Comparison of ENCODE assay signal across 17 mouse cellular contexts in genomic region chr5:24334749-24335148, GRCm38 (mm10). TPM values are rescaled to one million over a fixed set of nuclear protein-coding genes. Genes with fewer than 3 reads are reported as not detected.
DNase-seq lines count a peak whose midpoint lies in the region; ATAC-seq and TF ChIP-seq lines count a peak whose summit lies in the region.
"Had no signal": no experiment of that assay in that cellular context is flagged by ENCODE, and none has a peak within 500 bp of the region (broad histone marks: within the 10 kb centered on the region; RNA-seq: fewer than 3 reads in every experiment).

No protein-coding gene starts in this region.

- no peak for TF ChIP-seq CTCF in heart, postnatal 0 days (IDR thresholded peaks at IDR 0.05; ENCODE audit: low read depth)

- H3K27me3 ChIP-seq in kidney, embryonic 15.5 days: no peaks in the 10 kb centered on the region
- H3K27me3 ChIP-seq in heart, postnatal 0 days (ENCODE audit: control insufficient read depth, insufficient read depth, low read length): no peaks in the 10 kb centered on the region
- H3K27me3 ChIP-seq in myocyte (ENCODE audit: control insufficient read depth, insufficient read depth, insufficient read length): no peaks in the 10 kb centered on the region
- H3K27me3 ChIP-seq: forebrain, embryonic 13.5 days; intestine, embryonic 15.5 days had no signal

- no peak overlapping the region for H3K9ac ChIP-seq in kidney, embryonic 15.5 days
- no peak overlapping the region for H3K9ac ChIP-seq in heart, postnatal 0 days (replicated peaks; ENCODE audit: low read depth, low read length)
- H3K9ac ChIP-seq: forebrain, embryonic 13.5 days; intestine, embryonic 15.5 days; liver, embryonic 15.5 days had no signal

- no peaks in the 10 kb centered on the region for H3K9me3 ChIP-seq in kidney, embryonic 15.5 days (replicated peaks)
- H3K9me3 ChIP-seq in heart, postnatal 0 days (replicated peaks; ENCODE audit: control insufficient read depth, low read length): no peaks in the 10 kb centered on the region
- H3K9me3 ChIP-seq: forebrain, embryonic 13.5 days; intestine, embryonic 15.5 days; liver, embryonic 15.5 days had no signal

- peak overlapping the region; percentile 60; the same call in 1 of the 2 replicates for H3K27ac ChIP-seq in kidney, embryonic 15.5 days
- H3K27ac ChIP-seq in heart, postnatal 0 days (ENCODE audit: low read depth): peak overlapping the region; percentile 26; the same call in 1 of the 2 replicates
- H3K27ac ChIP-seq: forebrain, embryonic 13.5 days; intestine, embryonic 15.5 days; liver, embryonic 15.5 days had no signal

- H3K4me1 ChIP-seq in kidney, embryonic 15.5 days: peaks cover 38% of the 10 kb centered on the region
- H3K4me1 ChIP-seq in heart, postnatal 0 days (ENCODE audit: control insufficient read depth, insufficient read depth): peaks cover 44% of the 10 kb centered on the region

- TF ChIP-seq EP300 in heart, postnatal 0 days (IDR thresholded peaks at IDR 0.05; ENCODE audit: low read depth): no peak

- H3ac ChIP-seq in myocyte (ENCODE audit: control insufficient read depth, insufficient read length): no peak overlapping the region

- DNase-seq in heart, adult 11 months: peak; percentile 89
- no peak for DNase-seq in heart, adult 8-10 months (ENCODE audit: low spot score)
- DNase-seq in kidney, adult 11 months: no peak
- no peak for DNase-seq in heart, postnatal 0 days (ENCODE audit: low spot score)
- DNase-seq in retina, embryonic 14.5 days (ENCODE audit: low spot score): no peak
- DNase-seq in urinary bladder, postnatal 10 days (ENCODE audit: low spot score): no peak
- DNase-seq: cerebellum, adult 11-12 months; embryo, embryonic 11 days; gastrocnemius, postnatal 25 days; left cerebral cortex, postnatal 4 days; midbrain, embryonic 14.5 days; thymus, postnatal 36 days had no signal

- no peak for TF ChIP-seq POLR2A in myocyte (IDR thresholded peaks at IDR 0.05; ENCODE audit: insufficient read length, low read depth)

- WGBS in kidney, embryonic 15.5 days: 13% methylated on average over 3 of the region's 3 CpGs
- 27% methylated on average over 3 of the region's 3 CpGs for WGBS in heart, postnatal 0 days

- H3K36me3 ChIP-seq in kidney, embryonic 15.5 days: peaks cover 7% of the 10 kb centered on the region; the same call in 1 of the 2 replicates
- H3K36me3 ChIP-seq in heart, postnatal 0 days (replicated peaks; ENCODE audit: control insufficient read depth, insufficient read depth, low read length): peaks cover 26% of the 10 kb centered on the region
- no peaks in the 10 kb centered on the region for H3K36me3 ChIP-seq in myocyte (ENCODE audit: control insufficient read depth, insufficient read depth)
- H3K36me3 ChIP-seq: intestine, embryonic 15.5 days; liver, embryonic 15.5 days had no signal

- ATAC-seq in kidney, embryonic 15.5 days (replicated peaks; ENCODE audit: low FRiP score): 0 out of 2 replicates have a peak, but pooled peaks have one; percentile 37
- ATAC-seq in heart, postnatal 0 days (ENCODE audit: insufficient read depth, low read depth): no peak

- H3K4me2 ChIP-seq in kidney, embryonic 15.5 days: no peak overlapping the region
- H3K4me2 ChIP-seq in heart, postnatal 0 days (ENCODE audit: low read depth, low read length): no peak overlapping the region
- H3K4me2 ChIP-seq in myocyte (ENCODE audit: low read depth): peak overlapping the region; percentile 1
- H3K4me2 ChIP-seq: forebrain, embryonic 13.5 days; intestine, embryonic 15.5 days; liver, embryonic 15.5 days had no signal

- H3K4me3 ChIP-seq in kidney, embryonic 15.5 days (replicated peaks): no peak overlapping the region
- H3K4me3 ChIP-seq in heart, postnatal 0 days (ENCODE audit: low read depth, low read length): no peak overlapping the region
- no peak overlapping the region for H3K4me3 ChIP-seq in myocyte
- H3K4me3 ChIP-seq: forebrain, embryonic 13.5 days; intestine, embryonic 15.5 days; liver, embryonic 15.5 days had no signal

- no peaks in the 10 kb centered on the region for H3K79me2 ChIP-seq in myocyte (ENCODE audit: control insufficient read depth, insufficient read depth)

TF ChIP-seq in myocyte, 11 proteins besides CTCF, POLR2A, EP300 and RAD21:
- peak in 2 of 3 experiments; percentile 38 to 59 for TF ChIP-seq MYOG (IDR thresholded peaks at IDR 0.05; ENCODE audit: control insufficient read depth in 1 of 3, insufficient read depth in 1 of 3, insufficient read length in 2 of 3, low read depth in 2 of 3)
- no peak for TF ChIP-seq E2F4 (IDR thresholded peaks at IDR 0.05; ENCODE audit: insufficient read depth)
- no peak for TF ChIP-seq USF1 (IDR thresholded peaks at IDR 0.05; ENCODE audit: low read depth)
- peak; percentile 97 for TF ChIP-seq SRF (IDR thresholded peaks at IDR 0.05; ENCODE audit: control insufficient read depth, insufficient read length, low read depth)
- peak; percentile 28 for TF ChIP-seq TCF12 (IDR thresholded peaks at IDR 0.05; ENCODE audit: insufficient read depth, poor library complexity, severe bottlenecking)
- no peak for TF ChIP-seq POLR2AphosphoS2 (IDR thresholded peaks at IDR 0.05; ENCODE audit: insufficient read length, low read depth)
- TF ChIP-seq REST (IDR thresholded peaks at IDR 0.05; ENCODE audit: insufficient read depth, insufficient read length): no peak
- TF ChIP-seq MAX (IDR thresholded peaks at IDR 0.05; ENCODE audit: low read depth): no peak
- TF ChIP-seq CEBPB (IDR thresholded peaks at IDR 0.05; ENCODE audit: insufficient read depth, poor library complexity, severe bottlenecking): no peak
- no peak for TF ChIP-seq TCF3 (IDR thresholded peaks at IDR 0.05; ENCODE audit: insufficient read length, low read depth)
- peak in 2 of 3 experiments; percentile 59 for TF ChIP-seq MYOD1 (IDR thresholded peaks at IDR 0.05; ENCODE audit: control insufficient read depth in 1 of 3, insufficient read length in 2 of 3, low read depth in 2 of 3)
TF ChIP-seq in myocyte: peak in this region for 4.

RNA-seq across cellular contexts. Expression of gene Kcnh2, which starts 16.7 kb away (rescaled TPM):
- total RNA-seq in heart, adult 8-10 months (2022): 10 to 100 TPM; 48.8 to 95.2 (median 71.0) TPM
- 7.1 and 7.2 TPM in 2 replicates for polyA plus RNA-seq in kidney, embryonic 15.5 days (2015; fragmentation: Nextera tagmentation; extraction: Ambion mirVana)
- total RNA-seq in heart, postnatal 0 days (2014; rRNA removed; ENCODE audit: low replicate concordance): 86.1 and 120 TPM in 2 replicates
- polyA plus RNA-seq in heart, postnatal 0 days (2015; fragmentation: Nextera tagmentation; extraction: Ambion mirVana): 29.4 and 32.1 TPM in 2 replicates
- polyA plus RNA-seq in myocyte (2012; fragmentation: generic; extraction: Trizol): 10.3 TPM

RNA-seq across cellular contexts. Expression of gene Nos3, which starts 29.9 kb away (rescaled TPM):
- 10 to 100 TPM; 21.4 to 26.9 (median 23.8) TPM for total RNA-seq in heart, adult 8-10 months (2022)
- 15.4 and 18.4 TPM in 2 replicates for polyA plus RNA-seq in kidney, embryonic 15.5 days (2015; fragmentation: Nextera tagmentation; extraction: Ambion mirVana)
- total RNA-seq in heart, postnatal 0 days (2014; rRNA removed; ENCODE audit: low replicate concordance): 50.9 and 52.1 TPM in 2 replicates
- polyA plus RNA-seq in heart, postnatal 0 days (2015; fragmentation: Nextera tagmentation; extraction: Ambion mirVana): 21.1 and 25.6 TPM in 2 replicates
- 0.92 TPM for polyA plus RNA-seq in myocyte (2012; fragmentation: generic; extraction: Trizol)

RNA-seq across cellular contexts. Expression of gene Atg9b, which starts 57.2 kb away (rescaled TPM):
- total RNA-seq in heart, adult 8-10 months (2022): 1 to 10 TPM in 2 of 4 experiments, under 1 TPM in 2; 0.73 to 1.7 (median 1.1) TPM
- polyA plus RNA-seq in kidney, embryonic 15.5 days (2015; fragmentation: Nextera tagmentation; extraction: Ambion mirVana): 0.82 and 1.1 TPM in 2 replicates
- total RNA-seq in heart, postnatal 0 days (2014; rRNA removed; ENCODE audit: low replicate concordance): 0.15 and 0.66 TPM in 2 replicates
- polyA plus RNA-seq in heart, postnatal 0 days (2015; fragmentation: Nextera tagmentation; extraction: Ambion mirVana): 0.34 and 0.47 TPM in 2 replicates
- polyA plus RNA-seq in myocyte (2012; fragmentation: generic; extraction: Trizol): 4.0 TPM

RNA-seq across cellular contexts. Expression of gene Abcb8, which starts 58.7 kb away (rescaled TPM):
- total RNA-seq in heart, adult 8-10 months (2022): 100 to 1,000 TPM in 2 of 4 experiments, 10 to 100 TPM in 2; 96.5 to 106 (median 101) TPM
- 59.2 and 62.0 TPM in 2 replicates for polyA plus RNA-seq in kidney, embryonic 15.5 days (2015; fragmentation: Nextera tagmentation; extraction: Ambion mirVana)
- total RNA-seq in heart, postnatal 0 days (2014; rRNA removed; ENCODE audit: low replicate concordance): 141 and 159 TPM in 2 replicates
- polyA plus RNA-seq in heart, postnatal 0 days (2015; fragmentation: Nextera tagmentation; extraction: Ambion mirVana): 69.2 and 73.2 TPM in 2 replicates
- polyA plus RNA-seq in myocyte (2012; fragmentation: generic; extraction: Trizol): 37.7 TPM
